Mouse (Mus musculus) adipose tissue, adult 10 weeks (tissue): ENCODE results near the gene 1700010B08Rik. TPM values are rescaled to one million over a fixed set of nuclear protein-coding genes. Genes with fewer than 3 reads are reported as not detected.

Experiments used
- polyA plus RNA-seq: library from polyadenylated mRNA; stranded (reverse); fragments of 350-450 nt; fragmentation: Illumina TruSeq; extraction: RNeasy Lipid Tissue Mini Kit (QIAGEN cat#74804); gene quantifications from one replicate; pipeline ENCODE4 v1.2.3, GENCODE M21; 2014; ENCODE audit warnings: low read depth, low replicate concordance

Gene 1700010B08Rik
- polyA plus RNA-seq: 5.2 TPM

GRCm38 (mm10) chr2:173719115-173719514 lies at the start of gene 1700010B08Rik:
1700010B08Rik (plus strand) TSS chr2:173719415.

GRCm38 (mm10) chr2:173737222-173737989 lies 18.2 kb downstream of the 1700010B08Rik start, which contains the start of gene Vapb:
Vapb (plus strand) TSS chr2:173737511.

Other genes with a start within 250 kb of the 1700010B08Rik start
- gene 1700021F07Rik, start 196.8 kb upstream of the 1700010B08Rik start, polyA plus RNA-seq: 4.2 TPM
- 6.3 TPM for gene Ankrd60, start 141.1 kb upstream of the 1700010B08Rik start, polyA plus RNA-seq
- 20.0 TPM for gene Rab22a, start 59.7 kb upstream of the 1700010B08Rik start, polyA plus RNA-seq
- gene Vapb, start 18.1 kb downstream of the 1700010B08Rik start, polyA plus RNA-seq: 63.9 TPM